Comparison of ENCODE assay signal across 8 mouse cellular contexts in the genomic region with DNA sequence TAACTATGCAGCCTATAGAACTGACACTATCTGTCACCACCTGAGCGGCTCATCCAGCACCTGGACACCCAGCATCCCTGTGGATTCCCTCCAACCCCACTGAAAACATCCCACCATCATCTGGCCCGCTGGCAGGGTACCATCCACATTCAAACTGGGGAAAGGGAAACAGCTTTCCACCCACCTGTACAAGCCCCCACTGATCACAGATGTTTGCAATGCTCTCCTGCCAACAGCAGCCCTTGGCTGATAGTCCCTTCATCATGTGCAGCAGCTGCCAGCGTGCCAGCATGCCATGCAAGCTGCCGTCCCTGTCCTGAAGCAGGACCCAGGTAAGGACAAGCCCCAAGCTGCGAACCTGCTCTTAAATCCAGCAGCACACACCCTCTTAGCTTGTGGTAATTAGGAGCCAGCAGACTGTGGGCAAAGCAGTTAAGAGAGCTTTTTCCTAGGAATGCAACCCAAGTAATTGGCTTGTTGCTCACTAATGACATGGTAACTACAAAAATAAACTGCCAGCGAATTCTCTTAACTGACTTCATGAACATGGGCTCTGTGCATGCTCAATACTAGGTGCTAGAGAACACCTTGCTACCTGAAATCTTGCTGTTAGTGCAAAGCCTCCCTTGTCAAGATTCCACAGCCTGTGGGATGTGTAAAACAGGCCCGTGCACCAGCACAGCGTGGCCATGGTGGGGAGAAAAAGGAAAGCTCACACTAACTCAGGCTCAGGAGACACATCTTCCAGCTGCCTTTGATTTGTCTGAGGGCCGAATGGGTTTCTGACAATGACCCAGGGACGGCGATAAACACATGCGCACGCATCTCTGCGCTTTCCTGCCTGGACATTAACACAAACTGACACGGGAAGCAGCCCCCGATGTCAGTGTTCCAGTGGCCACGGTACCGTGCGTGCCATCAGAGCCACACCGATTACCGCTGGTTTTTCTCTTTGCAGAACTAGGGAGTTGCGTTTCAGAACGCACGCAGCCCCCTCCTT.
DNase-seq lines count a peak whose midpoint lies in the region; ATAC-seq and TF ChIP-seq lines count a peak whose summit lies in the region.

No protein-coding gene starts in this region.

- TF ChIP-seq EP300 in lung, postnatal 0 days (IDR thresholded peaks at IDR 0.05) = no peak

- TF ChIP-seq CTCF in lung, postnatal 0 days (IDR thresholded peaks at IDR 0.05) = no peak

- no peak overlapping the region for H3K4me2 ChIP-seq in forebrain, embryonic 11.5 days (ENCODE audit: low read depth, low read length, severe bottlenecking)
- H3K4me2 ChIP-seq in lung, postnatal 0 days (replicated peaks; ENCODE audit: low read depth, low read length) = peak overlapping the region; percentile 5; the same call in 1 of the 2 replicates
- peak overlapping the region; percentile 62 for H3K4me2 ChIP-seq in limb, embryonic 14.5 days (replicated peaks; ENCODE audit: low read depth, low read length, severe bottlenecking)
- H3K4me2 ChIP-seq in stomach, embryonic 14.5 days (replicated peaks; ENCODE audit: low read depth, low read length) = peak overlapping the region; percentile 21

- WGBS in forebrain, embryonic 10.5 days = 32% methylated on average over 24 of the region's 24 CpGs
- 30% methylated on average over 24 of the region's 24 CpGs for WGBS in forebrain, embryonic 11.5 days
- 39% methylated on average over 24 of the region's 24 CpGs for WGBS in lung, postnatal 0 days
- WGBS in limb, embryonic 14.5 days = 14% methylated on average over 24 of the region's 24 CpGs
- 45% methylated on average over 24 of the region's 24 CpGs for WGBS in stomach, embryonic 14.5 days

- no peak for ATAC-seq in forebrain, embryonic 11.5 days (replicated peaks; ENCODE audit: low FRiP score)
- no peak for ATAC-seq in lung, postnatal 0 days
- ATAC-seq in limb, embryonic 14.5 days (ENCODE audit: low FRiP score, low read depth) = no peak
- no peak for ATAC-seq in stomach, embryonic 14.5 days (ENCODE audit: insufficient number of reproducible peaks, insufficient read depth, low FRiP score, low read depth)

- H3K36me3 ChIP-seq in forebrain, embryonic 10.5 days (replicated peaks) = peaks cover 3% of the 10 kb centered on the region; the same call in 1 of the 2 replicates
- no peaks in the 10 kb centered on the region for H3K36me3 ChIP-seq in forebrain, embryonic 11.5 days (ENCODE audit: control insufficient read depth, insufficient read depth, low read length)
- no peaks in the 10 kb centered on the region for H3K36me3 ChIP-seq in lung, postnatal 0 days (ENCODE audit: insufficient read depth, low read length)
- no peaks in the 10 kb centered on the region for H3K36me3 ChIP-seq in limb, embryonic 14.5 days (ENCODE audit: control insufficient read depth, insufficient read depth, low read length)
- no peaks in the 10 kb centered on the region for H3K36me3 ChIP-seq in stomach, embryonic 14.5 days (ENCODE audit: control insufficient read depth, insufficient read depth, low read length)

- H3K4me1 ChIP-seq in forebrain, embryonic 10.5 days = peaks cover 48% of the 10 kb centered on the region
- peaks cover 15% of the 10 kb centered on the region for H3K4me1 ChIP-seq in forebrain, embryonic 11.5 days (replicated peaks; ENCODE audit: control insufficient read depth, insufficient read depth, low read length)
- no peaks in the 10 kb centered on the region for H3K4me1 ChIP-seq in lung, postnatal 0 days (ENCODE audit: insufficient read depth, low read depth, low read length)
- peaks cover 26% of the 10 kb centered on the region for H3K4me1 ChIP-seq in limb, embryonic 14.5 days (ENCODE audit: control insufficient read depth, insufficient read depth, low read length)
- peaks cover 16% of the 10 kb centered on the region for H3K4me1 ChIP-seq in stomach, embryonic 14.5 days (ENCODE audit: control insufficient read depth, insufficient read depth, low read length)

- peaks cover 39% of the 10 kb centered on the region for H3K27me3 ChIP-seq in forebrain, embryonic 10.5 days (ENCODE audit: poor library complexity, severe bottlenecking)
- H3K27me3 ChIP-seq in forebrain, embryonic 11.5 days (ENCODE audit: control insufficient read depth, insufficient read depth, low read length) = 0 out of 2 replicates have a peak, but pooled peaks cover 2% of the 10 kb centered on the region
- H3K27me3 ChIP-seq in lung, postnatal 0 days (replicated peaks; ENCODE audit: insufficient read depth, low read length) = no peaks in the 10 kb centered on the region
- peaks cover 11% of the 10 kb centered on the region for H3K27me3 ChIP-seq in limb, embryonic 14.5 days (ENCODE audit: control insufficient read depth, insufficient read depth, low read length)
- H3K27me3 ChIP-seq in stomach, embryonic 14.5 days (ENCODE audit: control insufficient read depth, insufficient read depth, low read length) = no peaks in the 10 kb centered on the region

- no peak for DNase-seq in forebrain, embryonic 10.5 days (ENCODE audit: extremely low spot score, low spot score)
- no peak for DNase-seq in forebrain, embryonic 11.5 days (ENCODE audit: low spot score)
- DNase-seq in lung, postnatal 0 days (ENCODE audit: low spot score) = peak; percentile 11
- no peak for DNase-seq in lung, postnatal 36 days
- DNase-seq in limb, embryonic 14.5 days (ENCODE audit: low spot score) = no peak
- no peak for DNase-seq in thymus, postnatal 10 days (ENCODE audit: low spot score in 2 of 2)
- no peak for DNase-seq in thymus, postnatal 25 days

- H3K9ac ChIP-seq in forebrain, embryonic 11.5 days (ENCODE audit: low read length) = no peak overlapping the region
- H3K9ac ChIP-seq in lung, postnatal 0 days (replicated peaks; ENCODE audit: low read depth) = no peak overlapping the region
- H3K9ac ChIP-seq in limb, embryonic 14.5 days (ENCODE audit: low read depth, low read length, severe bottlenecking) = 0 out of 2 replicates have a peak overlapping the region, but pooled peaks have one; percentile 13
- H3K9ac ChIP-seq in stomach, embryonic 14.5 days (replicated peaks; ENCODE audit: low read depth, low read length) = no peak overlapping the region

- H3K27ac ChIP-seq in forebrain, embryonic 10.5 days = no peak overlapping the region
- no peak overlapping the region for H3K27ac ChIP-seq in forebrain, embryonic 11.5 days (ENCODE audit: low read depth, low read length)
- no peak overlapping the region for H3K27ac ChIP-seq in lung, postnatal 0 days (ENCODE audit: low read length)
- H3K27ac ChIP-seq in limb, embryonic 14.5 days (replicated peaks; ENCODE audit: low read depth, low read length) = no peak overlapping the region
- no peak overlapping the region for H3K27ac ChIP-seq in stomach, embryonic 14.5 days (ENCODE audit: low read length)

- no peak for TF ChIP-seq POLR2A in limb, embryonic 14.5 days (IDR thresholded peaks at IDR 0.05; ENCODE audit: borderline replicate concordance, extremely low read depth, insufficient read depth, insufficient read length)

- no peaks in the 10 kb centered on the region for H3K9me3 ChIP-seq in forebrain, embryonic 10.5 days
- no peaks in the 10 kb centered on the region for H3K9me3 ChIP-seq in forebrain, embryonic 11.5 days (ENCODE audit: control insufficient read depth, low read length)
- H3K9me3 ChIP-seq in lung, postnatal 0 days (ENCODE audit: low read length) = no peaks in the 10 kb centered on the region
- H3K9me3 ChIP-seq in limb, embryonic 14.5 days (ENCODE audit: control insufficient read depth, low read length) = no peaks in the 10 kb centered on the region
- no peaks in the 10 kb centered on the region for H3K9me3 ChIP-seq in stomach, embryonic 14.5 days (ENCODE audit: control insufficient read depth, low read depth, low read length)

- H3K4me3 ChIP-seq in forebrain, embryonic 10.5 days = peak overlapping the region; percentile 35
- H3K4me3 ChIP-seq in forebrain, embryonic 11.5 days (ENCODE audit: low read depth, low read length) = no peak overlapping the region
- no peak overlapping the region for H3K4me3 ChIP-seq in lung, postnatal 0 days (ENCODE audit: low read depth, low read length)
- H3K4me3 ChIP-seq in limb, embryonic 14.5 days (replicated peaks; ENCODE audit: low read length) = peak overlapping the region; percentile 25
- H3K4me3 ChIP-seq in stomach, embryonic 14.5 days (ENCODE audit: low read depth, low read length) = 0 out of 2 replicates have a peak overlapping the region, but pooled peaks have one; percentile 5

Comparison
In these comparisons a context has a peak if more than half of its experiments do, and no peak if none do; other contexts are left out.
1. H3K4me3 ChIP-seq: peak in forebrain, embryonic 10.5 days (single experiment), limb, embryonic 14.5 days (single experiment) and stomach, embryonic 14.5 days (single experiment); none in forebrain, embryonic 11.5 days (single experiment) and lung, postnatal 0 days (single experiment).